Mouse (Mus musculus): Measurements from ENCODE around the gene Layn.

DNA sequence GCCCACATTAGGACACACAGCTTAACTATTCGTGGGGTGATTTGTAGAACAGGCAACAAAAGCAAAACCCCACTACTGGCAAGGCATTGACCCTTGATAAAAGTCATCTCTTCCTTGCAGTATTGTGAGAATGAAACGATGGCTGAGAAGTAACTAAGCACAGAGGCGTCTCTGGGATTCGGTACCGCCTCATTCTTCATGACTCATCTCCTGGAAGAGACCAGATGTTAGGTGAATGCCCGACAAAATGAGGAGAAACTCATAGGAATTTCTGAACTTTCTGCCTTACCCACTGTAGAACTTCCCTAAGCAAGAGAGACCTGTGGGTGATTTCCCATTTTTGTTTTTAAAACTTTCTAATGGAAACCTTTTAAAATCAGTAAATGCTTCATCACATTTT is 34.8 kb downstream of the Layn start:
- TF ChIP-seq GATA1 (IDR thresholded peaks at IDR 0.05; ENCODE audit: low read length) (no peak), TAL1 (IDR thresholded peaks at IDR 0.05; ENCODE audit: low read length) (no peak)

All from erythroblast, embryonic 14.5 days (primary cell).